ENCODE assay signal across 8 mouse cellular contexts in genomic region chr12:71016503-71017241, GRCm38 (mm10). TPM values are rescaled to one million over a fixed set of nuclear protein-coding genes. Genes with fewer than 3 reads are reported as not detected.
A peak's percentile ranks its signal among the peaks of the same experiment; 100 is the strongest.
DNase-seq lines count a peak whose midpoint lies in the region; ATAC-seq and TF ChIP-seq lines count a peak whose summit lies in the region.

No protein-coding gene starts in this region.

- ATAC-seq in embryonic facial prominence, embryonic 13.5 days (ENCODE audit: insufficient number of reproducible peaks, insufficient read depth, low FRiP score, low TSS enrichment, low read depth) = no peak
- ATAC-seq in heart, postnatal 0 days (ENCODE audit: insufficient read depth, low read depth) = peak; percentile 7

- peak overlapping the region; percentile 97 for H3K27ac ChIP-seq in embryonic facial prominence, embryonic 13.5 days
- H3K27ac ChIP-seq in heart, postnatal 0 days (ENCODE audit: low read depth) = peak overlapping the region; percentile 92
- peak overlapping the region; percentile 93 for H3K27ac ChIP-seq in midbrain, embryonic 10.5 days (replicated peaks)

- H3K9ac ChIP-seq in embryonic facial prominence, embryonic 13.5 days = peak overlapping the region; percentile 93
- peak overlapping the region; percentile 89 for H3K9ac ChIP-seq in heart, postnatal 0 days (replicated peaks; ENCODE audit: low read depth, low read length)

- H3K9me3 ChIP-seq in E14TG2a.4 (ENCODE audit: low read length) = no peaks in the 10 kb centered on the region
- no peaks in the 10 kb centered on the region for H3K9me3 ChIP-seq in embryonic facial prominence, embryonic 13.5 days
- H3K9me3 ChIP-seq in heart, postnatal 0 days (replicated peaks; ENCODE audit: control insufficient read depth, low read length) = no peaks in the 10 kb centered on the region
- H3K9me3 ChIP-seq in midbrain, embryonic 10.5 days (replicated peaks) = no peaks in the 10 kb centered on the region

- peaks cover 50% of the 10 kb centered on the region for H3K36me3 ChIP-seq in E14TG2a.4 (ENCODE audit: insufficient read depth, low read length)
- peaks cover 37% of the 10 kb centered on the region for H3K36me3 ChIP-seq in embryonic facial prominence, embryonic 13.5 days
- peaks cover 43% of the 10 kb centered on the region for H3K36me3 ChIP-seq in heart, postnatal 0 days (replicated peaks; ENCODE audit: control insufficient read depth, insufficient read depth, low read length)
- H3K36me3 ChIP-seq in midbrain, embryonic 10.5 days = peaks cover 47% of the 10 kb centered on the region

- TF ChIP-seq EP300 in heart, postnatal 0 days (IDR thresholded peaks at IDR 0.05; ENCODE audit: low read depth) = no peak

- no peaks in the 10 kb centered on the region for H3K27me3 ChIP-seq in E14TG2a.4 (ENCODE audit: insufficient read depth, low read length)
- no peaks in the 10 kb centered on the region for H3K27me3 ChIP-seq in embryonic facial prominence, embryonic 13.5 days
- H3K27me3 ChIP-seq in heart, postnatal 0 days (ENCODE audit: control insufficient read depth, insufficient read depth, low read length) = no peaks in the 10 kb centered on the region
- H3K27me3 ChIP-seq in midbrain, embryonic 10.5 days (ENCODE audit: low read depth, poor library complexity, severe bottlenecking) = no peaks in the 10 kb centered on the region

- 0% methylated on average over 47 of the region's 82 CpGs for WGBS in embryonic facial prominence, embryonic 13.5 days
- WGBS in heart, postnatal 0 days = 1% methylated on average over 46 of the region's 82 CpGs
- WGBS in midbrain, embryonic 10.5 days = 1% methylated on average over 75 of the region's 82 CpGs

- peak overlapping the region; percentile 67 for H3K4me2 ChIP-seq in embryonic facial prominence, embryonic 13.5 days
- H3K4me2 ChIP-seq in heart, postnatal 0 days (ENCODE audit: low read depth, low read length) = peak overlapping the region; percentile 65

- DNase-seq in adrenal gland, adult 18-20 months (ENCODE audit: low spot score in 2 of 2) = peak; percentile 62 to 68
- DNase-seq in heart, postnatal 0 days (ENCODE audit: low spot score) = peak; percentile 28
- DNase-seq in kidney, postnatal 4 days = peak; percentile 64 to 74
- peak; percentile 62 for DNase-seq in midbrain, embryonic 10.5 days (ENCODE audit: low spot score)
- peak; percentile 59 to 82 for DNase-seq in spleen, postnatal 4 days (ENCODE audit: low spot score in 2 of 2)
- no peak for DNase-seq in left cerebral cortex, adult 9 months (ENCODE audit: low spot score in 2 of 2)

- TF ChIP-seq CTCF in E14TG2a.4 (conservative IDR thresholded peaks at IDR 0.05; ENCODE audit: low read length) = no peak
- no peak for TF ChIP-seq CTCF in heart, postnatal 0 days (IDR thresholded peaks at IDR 0.05; ENCODE audit: low read depth)

- peaks cover 42% of the 10 kb centered on the region for H3K4me1 ChIP-seq in E14TG2a.4 (replicated peaks; ENCODE audit: low read depth, low read length)
- peaks cover 25% of the 10 kb centered on the region for H3K4me1 ChIP-seq in embryonic facial prominence, embryonic 13.5 days
- H3K4me1 ChIP-seq in heart, postnatal 0 days (ENCODE audit: control insufficient read depth, insufficient read depth) = peaks cover 22% of the 10 kb centered on the region
- H3K4me1 ChIP-seq in midbrain, embryonic 10.5 days = peaks cover 31% of the 10 kb centered on the region

- peak overlapping the region; percentile 99 for H3K4me3 ChIP-seq in E14TG2a.4 (replicated peaks; ENCODE audit: low read length)
- peak overlapping the region; percentile 98 for H3K4me3 ChIP-seq in embryonic facial prominence, embryonic 13.5 days
- peak overlapping the region; percentile 81 for H3K4me3 ChIP-seq in heart, postnatal 0 days (ENCODE audit: low read depth, low read length)
- H3K4me3 ChIP-seq in midbrain, embryonic 10.5 days = peak overlapping the region; percentile 88

RNA-seq across cellular contexts. Expression of gene Arid4a, which starts 0.9 kb away (rescaled TPM):
- total RNA-seq in adrenal gland, adult 18-20 months (2021) = 10 to 100 TPM; 18.6 to 20.3 TPM
- 41.8 and 44.3 TPM in 2 replicates for polyA plus RNA-seq in embryonic facial prominence, embryonic 13.5 days (2015; fragmentation: Nextera tagmentation; extraction: Ambion mirVana)
- 3.2 and 6.9 TPM in 2 replicates for total RNA-seq in heart, postnatal 0 days (2014; rRNA removed; ENCODE audit: low replicate concordance)
- 18.1 and 21.4 TPM in 2 replicates for polyA plus RNA-seq in heart, postnatal 0 days (2015; fragmentation: Nextera tagmentation; extraction: Ambion mirVana)
- 25.5 and 26.6 TPM in 2 replicates for polyA plus RNA-seq in midbrain, embryonic 10.5 days (2016; fragmentation: Nextera tagmentation; extraction: Ambion mirVana)

RNA-seq across cellular contexts. Expression of gene Psma3, which starts 42.3 kb away (rescaled TPM):
- 100 to 1,000 TPM; 377 to 394 TPM for total RNA-seq in adrenal gland, adult 18-20 months (2021)
- polyA plus RNA-seq in embryonic facial prominence, embryonic 13.5 days (2015; fragmentation: Nextera tagmentation; extraction: Ambion mirVana) = 638 and 649 TPM in 2 replicates
- total RNA-seq in heart, postnatal 0 days (2014; rRNA removed; ENCODE audit: low replicate concordance) = 94.8 and 128 TPM in 2 replicates
- 487 and 507 TPM in 2 replicates for polyA plus RNA-seq in heart, postnatal 0 days (2015; fragmentation: Nextera tagmentation; extraction: Ambion mirVana)
- polyA plus RNA-seq in midbrain, embryonic 10.5 days (2016; fragmentation: Nextera tagmentation; extraction: Ambion mirVana) = 620 and 680 TPM in 2 replicates

Comparison
In these comparisons a context has a peak if more than half of its experiments do, and no peak if none do; other contexts are left out.
1. DNase-seq: peak in adrenal gland, adult 18-20 months (2 of 2), heart, postnatal 0 days (single experiment), kidney, postnatal 4 days (2 of 2), midbrain, embryonic 10.5 days (single experiment) and spleen, postnatal 4 days (2 of 2); none in left cerebral cortex, adult 9 months (0 of 2).
2. Peak in every context shown above with its lines, with median percentiles within 50 percentile points of each other: H3K4me3 ChIP-seq and H3K27ac ChIP-seq.